Mouse (Mus musculus) hindbrain, embryonic 16.5 days (tissue): ENCODE results near the gene Fstl1. TPM values are rescaled to one million over a fixed set of nuclear protein-coding genes. Genes with fewer than 3 reads are reported as not detected.

Experiments
- ATAC-seq: fragments of 200-750 bp; cut with Nextera tagmentation; 2 replicates; pipeline ENCODE4 v1.8.0; 2017; ENCODE audit warnings: moderate TSS enrichment, moderate library complexity
- H3K27ac ChIP-seq: fragments of 300-500 bp; sonication (generic); 2 replicates; pipeline ENCODE4 v1.5.1; 2014; ENCODE audit warnings: low read depth, mild to moderate bottlenecking, control low read depth, low read length, moderate library complexity
- H3K27me3 ChIP-seq: fragments of 300-500 bp; sonication (generic); replicated peaks from 2 replicates; pipeline ENCODE4 v1.6.1; 2014; ENCODE audit warnings: low read length; ENCODE audit not compliant: control insufficient read depth, insufficient read depth
- H3K36me3 ChIP-seq: fragments of 300-500 bp; sonication (generic); 2 replicates; pipeline ENCODE4 v1.6.1; 2014; ENCODE audit warnings: mild to moderate bottlenecking, low read length, moderate library complexity, mixed read lengths; ENCODE audit not compliant: control insufficient read depth, insufficient read depth
- H3K4me1 ChIP-seq: fragments of 300-500 bp; sonication (generic); 2 replicates; pipeline ENCODE4 v1.6.1; 2014; ENCODE audit warnings: low read depth, low read length; ENCODE audit not compliant: control insufficient read depth, insufficient read depth
- H3K4me2 ChIP-seq: fragments of 300-500 bp; sonication (generic); 2 replicates; pipeline ENCODE4 v1.6.1; 2014; ENCODE audit warnings: mild to moderate bottlenecking, low read length, control low read depth, moderate library complexity
- H3K4me3 ChIP-seq: fragments of 300-500 bp; sonication (generic); 2 replicates; pipeline ENCODE4 v1.5.1; 2014; ENCODE audit warnings: mild to moderate bottlenecking, low read length, control low read depth, moderate library complexity
- H3K9ac ChIP-seq: fragments of 300-500 bp; sonication (generic); 2 replicates; pipeline ENCODE4 v1.6.1; 2014; ENCODE audit warnings: low read depth, mild to moderate bottlenecking, control low read depth, low read length, moderate library complexity
- H3K9me3 ChIP-seq: fragments of 300-500 bp; sonication (generic); 2 replicates; pipeline ENCODE4 v1.6.1; 2014; ENCODE audit warnings: mild to moderate bottlenecking, low read length, moderate library complexity; ENCODE audit not compliant: control insufficient read depth
- WGBS: fragments of 180-500 bp; shearing (Covaris S2); extraction: QIAGEN DNeasy Blood & Tissue Kit; methylation state at CpG from one replicate; pipeline ENCODE4 v1.1.7; 2014; 5-methylcytosine and 5-hydroxymethylcytosine counted together
- polyA plus RNA-seq: library from polyadenylated mRNA; unstranded; fragments of >200 nt; fragmentation: Nextera tagmentation; extraction: Ambion mirVana; gene quantifications from 2 replicates; pipeline ENCODE4 v1.2.1, GENCODE M21; 2015

The Fstl1 gene
- polyA plus RNA-seq, 1 experiment from 2014 or later, result 81.2 TPM

DNA sequence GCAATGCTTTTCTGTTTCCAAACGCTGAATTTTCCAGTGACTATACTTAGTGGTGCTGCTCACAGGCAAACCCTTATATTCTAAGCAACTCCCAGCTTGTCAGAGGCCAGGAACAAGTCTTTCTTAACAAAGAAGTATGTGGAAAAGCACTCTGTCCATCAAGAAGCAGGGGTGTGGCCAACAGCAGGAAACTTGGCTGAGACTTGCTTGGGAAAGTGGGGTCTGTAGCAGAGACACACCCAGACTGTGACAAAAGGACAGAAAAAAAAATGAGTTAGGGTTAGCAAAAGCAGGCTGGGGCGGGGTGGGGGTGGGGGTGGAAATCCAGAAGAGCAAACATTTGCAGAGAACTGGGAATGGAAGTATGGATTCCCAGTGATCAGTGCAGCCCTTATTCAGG, 23.8 kb upstream of the Fstl1 start:
- Histone ChIP-seq H3K9ac (no peak overlapping the region), H3K36me3 (no peaks in the 10 kb centered on the region), H3K4me3 (no peak overlapping the region), H3K4me2 (no peak overlapping the region), H3K27me3 (no peaks in the 10 kb centered on the region), H3K27ac (no peak overlapping the region), H3K4me1 (no peaks in the 10 kb centered on the region), H3K9me3 (no peaks in the 10 kb centered on the region)
- WGBS, result 28% methylated on average over 2 of the region's 2 CpGs
- no peak for ATAC-seq

DNA sequence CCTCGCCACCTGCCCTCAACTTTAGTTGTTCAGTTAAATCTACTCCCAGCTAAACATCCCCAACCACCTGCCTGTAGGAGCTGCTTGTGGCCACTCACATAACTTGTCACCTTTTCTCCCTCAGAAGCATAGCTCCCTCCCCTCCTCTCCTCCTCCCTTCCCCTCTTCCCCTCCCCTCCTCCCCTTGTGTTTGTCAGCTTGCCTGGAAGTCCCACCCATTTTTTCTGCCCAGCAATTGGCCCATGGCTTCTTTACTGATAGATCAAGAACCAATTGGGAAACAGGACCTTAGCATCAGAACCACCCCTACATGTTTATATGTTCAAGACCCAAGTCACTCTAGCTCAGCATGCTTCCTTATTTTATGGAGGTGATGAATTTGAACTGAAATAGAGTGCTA, 22.9 kb upstream of the Fstl1 start:
- Histone ChIP-seq H3K36me3 (no peaks in the 10 kb centered on the region), H3K4me2 (no peak overlapping the region), H3K4me1 (no peaks in the 10 kb centered on the region), H3K27ac (no peak overlapping the region), H3K4me3 (no peak overlapping the region), H3K9ac (no peak overlapping the region), H3K27me3 (no peaks in the 10 kb centered on the region), H3K9me3 (no peaks in the 10 kb centered on the region)
- 95% methylated on average over 1 of the region's 1 CpGs for WGBS
- no peak for ATAC-seq

DNA sequence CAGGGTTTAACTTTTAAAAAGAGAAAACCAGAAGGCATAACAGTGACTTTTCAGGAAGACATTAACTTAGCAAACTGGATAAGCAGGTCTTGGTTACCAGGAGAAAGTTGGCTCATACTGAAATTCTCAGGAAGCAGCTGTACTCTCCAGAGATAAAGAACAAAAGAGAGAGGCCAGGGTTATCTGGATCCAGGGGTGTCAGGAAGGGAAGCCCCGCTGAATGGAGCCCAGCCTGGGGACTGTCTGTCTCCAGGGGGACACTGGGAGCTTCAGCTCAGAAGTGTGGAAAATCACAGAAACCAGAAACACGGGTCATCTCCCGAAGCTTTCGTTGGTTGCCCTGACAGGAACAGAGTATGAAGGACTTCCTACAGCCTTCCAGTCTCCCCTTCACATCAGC, 22.2 kb upstream of the Fstl1 start:
- H3K36me3 ChIP-seq, result no peaks in the 10 kb centered on the region
- WGBS, result 55% methylated on average over 4 of the region's 4 CpGs
- H3K4me2 ChIP-seq, result no peak overlapping the region
- no peaks in the 10 kb centered on the region for H3K27me3 ChIP-seq
- H3K9ac ChIP-seq, result no peak overlapping the region
- H3K4me1 ChIP-seq, result no peaks in the 10 kb centered on the region
- ATAC-seq, result no peak
- no peak overlapping the region for H3K4me3 ChIP-seq
- H3K27ac ChIP-seq, result no peak overlapping the region
- no peaks in the 10 kb centered on the region for H3K9me3 ChIP-seq

DNA sequence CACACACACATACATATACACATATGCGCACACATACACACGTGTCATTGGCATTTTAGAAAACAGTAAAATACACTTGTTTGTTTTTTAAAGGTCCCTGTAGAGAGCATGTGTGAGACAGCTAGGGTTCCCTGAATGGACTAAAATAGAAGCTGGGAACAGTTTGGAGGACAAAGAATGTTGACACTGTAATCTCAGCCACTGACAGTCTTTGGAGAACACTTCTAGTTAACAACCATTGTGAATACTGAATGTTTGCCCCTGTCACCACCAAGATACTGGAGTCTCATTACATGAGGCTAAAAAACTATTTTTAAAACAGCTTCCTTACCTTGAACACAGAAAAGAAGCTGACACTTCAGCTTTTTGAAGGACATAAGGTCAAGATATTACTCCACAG, 19.4 kb upstream of the Fstl1 start:
- Histone ChIP-seq H3K9ac (no peak overlapping the region), H3K9me3 (no peaks in the 10 kb centered on the region), H3K27me3 (no peaks in the 10 kb centered on the region), H3K4me3 (no peak overlapping the region), H3K36me3 (no peaks in the 10 kb centered on the region), H3K27ac (no peak overlapping the region), H3K4me1 (no peaks in the 10 kb centered on the region), H3K4me2 (no peak overlapping the region)
- WGBS, result 85% methylated on average over 2 of the region's 2 CpGs
- no peak for ATAC-seq

DNA sequence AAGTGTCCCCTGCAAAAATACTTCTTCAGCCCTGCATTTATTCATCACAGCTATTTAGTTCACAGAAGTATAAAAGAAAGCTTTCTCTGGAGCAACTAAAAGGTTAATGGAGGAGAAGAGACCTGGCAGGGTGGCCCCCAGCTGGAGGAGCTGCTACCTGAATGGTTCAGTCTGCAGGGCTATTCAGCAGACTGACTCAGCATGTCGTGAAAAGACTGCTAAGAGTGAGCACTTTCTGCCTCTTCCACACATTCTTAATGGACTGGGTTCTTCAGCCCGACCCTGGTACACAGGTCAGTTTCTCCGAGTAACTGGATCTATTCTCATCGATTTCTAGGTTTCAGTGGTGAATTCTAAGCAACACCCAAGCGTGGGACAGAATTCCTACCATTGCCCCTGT, 12.9 kb upstream of the Fstl1 start:
- Histone ChIP-seq H3K4me3 (no peak overlapping the region), H3K9me3 (no peaks in the 10 kb centered on the region), H3K4me2 (no peak overlapping the region), H3K27ac (no peak overlapping the region), H3K9ac (no peak overlapping the region), H3K27me3 (no peaks in the 10 kb centered on the region), H3K4me1 (no peaks in the 10 kb centered on the region), H3K36me3 (no peaks in the 10 kb centered on the region)
- ATAC-seq, result peak; percentile 52; the same call in 1 of the 2 replicates
- WGBS, result 20% methylated on average over 5 of the region's 5 CpGs

DNA sequence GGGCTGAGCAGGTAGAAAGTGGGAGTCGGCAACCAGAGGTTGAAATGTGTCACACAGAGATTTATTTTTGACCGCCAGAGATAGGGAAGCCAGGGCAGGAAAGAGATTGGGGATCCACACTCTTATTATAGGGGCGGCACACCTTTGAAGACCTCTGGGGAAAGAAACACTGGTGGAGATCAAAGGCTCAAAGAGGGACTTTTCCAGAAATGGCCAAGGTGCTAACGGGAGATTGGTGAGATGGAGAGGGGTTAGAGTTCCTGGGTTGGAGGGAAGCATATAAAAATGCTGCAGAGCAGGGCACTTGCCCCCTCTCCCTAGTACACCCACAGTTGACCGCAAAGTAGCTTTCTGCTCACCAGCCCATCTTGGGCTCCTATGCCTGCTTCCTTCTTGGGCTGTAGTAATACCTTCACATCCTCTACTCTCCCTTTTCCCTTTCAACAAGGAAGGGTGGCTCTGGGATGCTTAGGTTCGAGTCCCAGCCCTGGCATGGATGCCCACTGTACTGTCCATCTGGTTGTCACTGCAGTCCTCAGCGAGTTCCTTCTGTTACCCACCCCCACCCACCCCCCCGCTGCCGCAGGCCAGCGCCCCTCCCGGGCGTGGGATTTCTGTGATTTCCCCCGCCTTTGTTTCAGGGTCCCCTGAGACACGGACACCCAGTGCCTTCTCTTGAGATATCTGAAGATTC, 360 bp upstream of the Fstl1 start:
- peak overlapping the region; percentile 80 for H3K4me3 ChIP-seq
- peak overlapping the region; percentile 98 for H3K4me2 ChIP-seq
- H3K4me1 ChIP-seq, result peaks cover 20% of the 10 kb centered on the region
- WGBS, result 32% methylated on average over 14 of the region's 14 CpGs
- no peaks in the 10 kb centered on the region for H3K9me3 ChIP-seq
- 0 out of 2 replicates have a peak overlapping the region, but pooled peaks have one; percentile 7 for H3K27ac ChIP-seq
- H3K27me3 ChIP-seq, result no peaks in the 10 kb centered on the region
- ATAC-seq, result peak; percentile 28
- no peaks in the 10 kb centered on the region for H3K36me3 ChIP-seq
- peak overlapping the region; percentile 87 for H3K9ac ChIP-seq

DNA sequence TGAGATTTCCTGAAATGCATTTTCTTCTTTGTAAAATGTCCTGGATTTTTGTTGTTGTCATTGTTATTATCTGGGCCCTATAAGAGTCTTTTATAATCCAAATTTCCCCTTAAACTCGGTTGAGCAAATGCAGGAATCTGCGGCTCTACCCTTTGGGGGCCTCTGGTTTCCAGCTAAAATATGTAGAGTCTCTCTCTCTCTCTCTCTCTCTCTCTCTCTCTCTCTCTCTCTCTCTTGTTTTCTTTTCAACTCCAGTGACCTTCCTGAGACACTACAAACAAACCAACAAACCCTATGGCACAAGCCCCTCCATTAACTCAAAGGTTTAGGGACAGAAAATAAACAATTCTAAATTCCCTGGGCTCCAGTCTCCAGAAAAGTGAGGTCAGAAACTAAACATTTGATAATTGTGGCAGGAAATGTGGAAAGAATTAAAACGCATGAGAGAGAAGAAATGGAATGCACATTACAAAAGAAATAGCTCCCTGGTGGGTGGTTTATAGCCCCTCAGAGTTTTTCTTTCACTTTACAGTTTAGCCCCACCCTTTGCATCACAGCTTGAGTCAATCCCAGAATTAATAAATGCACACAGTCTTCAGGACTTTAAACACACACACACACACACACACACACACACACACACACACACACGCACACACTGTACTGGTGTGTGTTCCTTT, 1.3 kb downstream of the Fstl1 start:
- peak overlapping the region; percentile 98 for H3K4me2 ChIP-seq
- no peak overlapping the region; the same call in 1 of the 2 replicates for H3K9ac ChIP-seq
- no peaks in the 10 kb centered on the region for H3K36me3 ChIP-seq
- whole genome bisulfite sequencing, result 11% methylated on average over 4 of the region's 4 CpGs
- H3K4me3 ChIP-seq, result peak overlapping the region; percentile 80
- H3K27me3 ChIP-seq, result no peaks in the 10 kb centered on the region
- H3K27ac ChIP-seq, result no peak overlapping the region
- ATAC-seq, result no peak
- no peaks in the 10 kb centered on the region for H3K9me3 ChIP-seq
- peaks cover 21% of the 10 kb centered on the region for H3K4me1 ChIP-seq

DNA sequence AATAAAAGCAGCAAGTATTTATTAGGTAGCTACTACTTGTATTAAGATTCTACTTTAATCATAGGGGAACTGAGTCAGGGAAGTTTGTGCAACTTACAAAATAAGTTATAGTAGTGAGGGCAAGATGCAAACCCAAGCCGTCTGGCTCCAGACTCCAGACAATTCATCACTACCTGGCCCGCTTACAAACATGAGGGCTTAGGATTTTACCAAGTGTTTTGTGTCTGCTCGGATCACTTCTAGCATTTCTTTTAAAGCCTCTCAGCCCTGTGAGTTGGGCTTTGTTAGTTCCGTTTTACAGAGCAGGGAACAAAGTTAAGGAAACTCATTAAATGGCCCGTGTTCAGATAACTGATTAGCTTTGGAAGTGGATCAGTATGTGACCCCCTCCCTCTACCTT, 1.9 kb downstream of the Fstl1 start:
- Histone ChIP-seq H3K9ac (no peak overlapping the region; the same call in 1 of the 2 replicates), H3K27ac (no peak overlapping the region), H3K4me3 (0 out of 2 replicates have a peak overlapping the region, but pooled peaks have one; percentile 11), H3K4me2 (peak overlapping the region; percentile 98), H3K36me3 (no peaks in the 10 kb centered on the region), H3K27me3 (no peaks in the 10 kb centered on the region), H3K4me1 (peaks cover 21% of the 10 kb centered on the region), H3K9me3 (no peaks in the 10 kb centered on the region)
- 40% methylated on average over 5 of the region's 5 CpGs for WGBS
- ATAC-seq, result no peak

DNA sequence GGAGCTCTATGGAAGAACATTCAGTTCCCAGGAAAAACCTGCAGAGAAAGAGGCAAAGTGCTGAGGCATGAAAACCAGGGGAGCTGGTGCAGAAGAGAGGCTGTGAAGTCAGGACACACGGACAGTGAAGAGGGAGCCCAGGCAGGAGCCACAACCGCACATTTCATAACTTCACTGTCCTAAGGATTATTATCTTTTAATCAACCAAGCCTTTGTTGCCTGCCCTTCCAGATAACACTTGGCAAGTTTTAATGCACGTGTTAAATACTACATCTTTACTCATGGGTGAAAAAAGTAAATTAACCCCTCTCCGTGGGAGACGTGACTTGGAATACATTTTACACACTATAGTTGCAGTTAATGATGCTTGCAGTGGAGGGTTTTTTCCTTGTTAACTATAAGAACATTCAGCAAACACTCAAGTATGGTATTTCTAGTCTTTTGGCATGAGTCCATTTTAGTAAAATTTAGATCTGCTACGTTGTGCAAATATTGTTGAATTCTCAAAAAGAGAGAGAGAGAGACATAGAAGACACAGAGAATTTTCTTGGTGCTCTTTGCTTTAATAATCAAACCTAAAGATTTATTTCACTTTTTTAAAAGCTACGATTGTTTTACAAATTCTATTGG, 3.1 kb downstream of the Fstl1 start:
- no peak for ATAC-seq
- Histone ChIP-seq H3K4me2 (no peak overlapping the region), H3K36me3 (no peaks in the 10 kb centered on the region), H3K4me3 (no peak overlapping the region), H3K9me3 (no peaks in the 10 kb centered on the region), H3K27ac (no peak overlapping the region; the same call in 1 of the 2 replicates), H3K27me3 (no peaks in the 10 kb centered on the region), H3K9ac (no peak overlapping the region), H3K4me1 (peaks cover 21% of the 10 kb centered on the region)
- WGBS, result 61% methylated on average over 7 of the region's 7 CpGs
